Mouse (Mus musculus) small intestine, adult 2 months (tissue): Measurements from ENCODE around the gene Npr2. TPM values are rescaled to one million over a fixed set of nuclear protein-coding genes. Genes with fewer than 3 reads are reported as not detected.

Source experiments
- H3K27ac ChIP-seq: fragments of 200-500 bp; 2 replicates; pipeline ENCODE4 v1.5.1; 2012; ENCODE audit warnings: low read depth, low read length, control low read depth, inconsistent platforms; ENCODE audit not compliant: insufficient read depth
- H3K27me3 ChIP-seq: fragments of 200-500 bp; 2 replicates; pipeline ENCODE4 v1.6.1; 2012; ENCODE audit warnings: mild to moderate bottlenecking, moderate library complexity, low read length, inconsistent platforms; ENCODE audit not compliant: control insufficient read depth, insufficient read depth
- H3K36me3 ChIP-seq: fragments of 200-500 bp; 2 replicates; pipeline ENCODE4 v1.6.1; 2012; ENCODE audit warnings: mild to moderate bottlenecking, low read length, control low read depth, inconsistent platforms; ENCODE audit not compliant: control insufficient read depth, insufficient read depth
- H3K4me1 ChIP-seq: fragments of 200-500 bp; 2 replicates; pipeline ENCODE4 v1.6.1; 2012; ENCODE audit warnings: low read length, inconsistent platforms, mixed read lengths; ENCODE audit not compliant: control insufficient read depth, insufficient read depth, insufficient read length
- H3K4me3 ChIP-seq: fragments of 200-500 bp; 2 replicates; pipeline ENCODE4 v1.5.1; 2012; ENCODE audit warnings: low read depth, mild to moderate bottlenecking, control low read depth, inconsistent platforms, low read length, moderate library complexity
- CTCF ChIP-seq: fragments of 200-500 bp; IDR thresholded peaks from 2 replicates; pipeline ENCODE4 v1.5.1; 2012; ENCODE audit warnings: low read depth, mild to moderate bottlenecking, control low read depth, inconsistent platforms, low read length, moderate library complexity, mixed read lengths; ENCODE audit not compliant: insufficient replicate concordance, insufficient read length; ENCODE audit errors: extremely low read depth
- POLR2A ChIP-seq: fragments of 200-500 bp; IDR thresholded peaks from 2 replicates; pipeline ENCODE4 v1.6.1; 2012; ENCODE audit warnings: low read depth, mild to moderate bottlenecking, control low read depth, inconsistent platforms, low read length, moderate library complexity
- WGBS: fragments of 180-500 bp; shearing (Covaris S2); methylation state at CpG from one replicate; pipeline ENCODE4 v1.1.7; 2018; 5-methylcytosine and 5-hydroxymethylcytosine counted together
- polyA plus RNA-seq: library from polyadenylated mRNA; depleted of rRNA; stranded (reverse); fragments of >200 nt; gene quantifications from 2 replicates; pipeline ENCODE4 v1.2.3, GENCODE M21; 2012

The Npr2 gene
- polyA plus RNA-seq, 1 experiment = 6.3 TPM

DNA sequence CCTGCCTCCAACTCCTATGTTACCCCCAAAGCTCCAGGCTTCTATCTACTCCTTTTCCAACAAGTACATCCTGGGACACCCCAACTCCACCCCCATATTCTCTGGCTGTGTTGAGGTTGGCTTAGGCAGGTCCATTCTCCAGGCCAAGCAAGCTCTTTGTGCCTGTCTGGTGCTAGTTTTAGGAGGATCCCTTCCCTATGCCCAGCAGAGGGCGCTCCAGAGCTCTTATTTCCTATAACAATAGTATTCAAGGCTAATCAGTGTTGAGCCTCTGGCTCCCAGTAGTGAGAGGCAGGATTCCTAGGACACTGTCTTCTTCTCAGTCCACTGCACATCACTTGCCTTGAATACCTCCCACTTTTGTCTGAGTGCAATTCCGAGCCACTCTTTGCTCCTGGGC is 40.3 kb downstream of the Npr2 start:
- WGBS = 21% methylated on average over 2 of the region's 2 CpGs
- TF ChIP-seq CTCF (peak; percentile 70; the same call in 1 of the 2 replicates), POLR2A (no peak)
- H3K27me3 ChIP-seq = no peaks in the 10 kb centered on the region

DNA sequence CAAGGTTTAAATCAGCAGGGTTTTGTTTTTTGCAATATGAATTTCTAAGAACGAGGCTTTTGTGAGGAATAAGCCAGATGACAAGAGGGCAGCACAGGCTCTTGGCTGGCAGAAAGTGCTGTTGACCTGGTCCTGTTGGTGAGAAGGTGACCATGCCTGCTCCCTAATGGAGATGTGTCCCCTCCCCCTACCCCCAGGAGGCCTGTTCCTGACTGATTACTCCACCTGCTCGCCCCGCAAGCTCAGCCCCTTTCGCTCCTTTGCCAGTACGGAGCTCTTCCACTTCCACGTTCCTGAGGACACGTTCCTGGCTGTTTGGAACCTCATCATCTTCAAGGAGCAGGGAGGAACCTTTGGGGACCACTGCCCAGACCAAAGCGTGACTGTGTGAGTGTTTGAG is 42.0 kb downstream of the Npr2 start:
- Histone ChIP-seq H3K4me3 (no peak overlapping the region), H3K36me3 (no peaks in the 10 kb centered on the region), H3K4me1 (peaks cover 5% of the 10 kb centered on the region), H3K27me3 (no peaks in the 10 kb centered on the region), H3K27ac (no peak overlapping the region)
- TF ChIP-seq POLR2A (no peak), CTCF (no peak)
- WGBS = 90% methylated on average over 8 of the region's 8 CpGs

More for the DNA sequence above, 40.3 kb downstream of the Npr2 start:
- no peak overlapping the region for H3K4me3 ChIP-seq
- H3K36me3 ChIP-seq = no peaks in the 10 kb centered on the region
- peaks cover 9% of the 10 kb centered on the region for H3K4me1 ChIP-seq
- no peak overlapping the region for H3K27ac ChIP-seq

DNA sequence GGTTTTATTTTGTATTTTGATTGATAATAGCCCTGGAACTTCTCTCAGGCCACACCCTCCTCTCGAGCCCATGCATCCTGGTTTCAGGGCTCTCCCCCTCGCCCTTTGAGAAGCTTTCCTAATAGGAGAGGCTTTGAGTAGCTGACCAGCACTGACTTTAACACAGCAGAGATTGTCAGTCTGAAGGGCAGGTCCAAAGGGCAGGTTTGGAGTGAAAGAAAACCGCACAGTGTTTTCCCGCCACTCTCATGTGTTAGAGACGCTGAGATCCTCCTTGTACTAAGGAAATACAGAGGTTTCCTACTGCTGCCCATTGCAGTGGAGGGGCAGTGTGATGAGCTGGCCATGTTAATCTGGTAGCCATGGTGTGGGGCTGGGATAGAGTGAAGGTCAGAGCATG is 43.2 kb downstream of the Npr2 start:
- no peak for TF ChIP-seq POLR2A
- TF ChIP-seq CTCF = no peak
- H3K4me3 ChIP-seq = no peak overlapping the region
- no peaks in the 10 kb centered on the region for H3K27me3 ChIP-seq
- peaks cover 3% of the 10 kb centered on the region; the same call in 1 of the 2 replicates for H3K4me1 ChIP-seq
- no peak overlapping the region for H3K27ac ChIP-seq
- H3K36me3 ChIP-seq = no peaks in the 10 kb centered on the region
- 30% methylated on average over 5 of the region's 5 CpGs for WGBS

GRCm38 (mm10) chr4:43675608-43676007 is 43.9 kb downstream of the Npr2 start:
- TF ChIP-seq POLR2A = no peak
- no peak for TF ChIP-seq CTCF
- WGBS = 27% methylated on average over 4 of the region's 4 CpGs
- Histone ChIP-seq H3K27me3 (no peaks in the 10 kb centered on the region), H3K36me3 (no peaks in the 10 kb centered on the region), H3K4me1 (peaks cover 3% of the 10 kb centered on the region; the same call in 1 of the 2 replicates), H3K27ac (no peak overlapping the region), H3K4me3 (no peak overlapping the region)

- Histone ChIP-seq H3K4me3 (no peak overlapping the region), H3K4me1 (peaks cover 3% of the 10 kb centered on the region; the same call in 1 of the 2 replicates), H3K27ac (no peak overlapping the region), H3K36me3 (no peaks in the 10 kb centered on the region), H3K27me3 (no peaks in the 10 kb centered on the region)
- 92% methylated on average over 6 of the region's 6 CpGs for WGBS
- TF ChIP-seq POLR2A = no peak
Observed at GRCm38 (mm10) chr4:43678541-43678940, 46.8 kb downstream of the Npr2 start.

GRCm38 (mm10) chr4:43679416-43680043 is 47.8 kb downstream of the Npr2 start:
- 93% methylated on average over 7 of the region's 7 CpGs for WGBS
- no peak for TF ChIP-seq CTCF
- TF ChIP-seq POLR2A = no peak

GRCm38 (mm10) chr4:43690021-43690420 is 58.3 kb downstream of the Npr2 start:
- H3K4me1 ChIP-seq = peaks cover under 1% of the 10 kb centered on the region; the same call in 1 of the 2 replicates
- no peaks in the 10 kb centered on the region; the same call in 1 of the 2 replicates for H3K27me3 ChIP-seq
- H3K27ac ChIP-seq = no peak overlapping the region
- 97% methylated on average over 17 of the region's 17 CpGs for WGBS
- TF ChIP-seq CTCF (no peak), POLR2A (no peak)
- H3K4me3 ChIP-seq = no peak overlapping the region
- H3K36me3 ChIP-seq = no peaks in the 10 kb centered on the region

More at GRCm38 (mm10) chr4:43679416-43680043, 47.8 kb downstream of the Npr2 start:
- Histone ChIP-seq H3K4me3 (no peak overlapping the region), H3K27me3 (no peaks in the 10 kb centered on the region), H3K4me1 (peaks cover 3% of the 10 kb centered on the region; the same call in 1 of the 2 replicates), H3K36me3 (no peaks in the 10 kb centered on the region), H3K27ac (no peak overlapping the region)
